Mouse (Mus musculus): Measurements from ENCODE around the gene Mark3. TPM values are rescaled to one million over a fixed set of nuclear protein-coding genes. Genes with fewer than 3 reads are reported as not detected.

Gene Mark3
- total RNA-seq, 1 experiment: 90.9 TPM

DNA sequence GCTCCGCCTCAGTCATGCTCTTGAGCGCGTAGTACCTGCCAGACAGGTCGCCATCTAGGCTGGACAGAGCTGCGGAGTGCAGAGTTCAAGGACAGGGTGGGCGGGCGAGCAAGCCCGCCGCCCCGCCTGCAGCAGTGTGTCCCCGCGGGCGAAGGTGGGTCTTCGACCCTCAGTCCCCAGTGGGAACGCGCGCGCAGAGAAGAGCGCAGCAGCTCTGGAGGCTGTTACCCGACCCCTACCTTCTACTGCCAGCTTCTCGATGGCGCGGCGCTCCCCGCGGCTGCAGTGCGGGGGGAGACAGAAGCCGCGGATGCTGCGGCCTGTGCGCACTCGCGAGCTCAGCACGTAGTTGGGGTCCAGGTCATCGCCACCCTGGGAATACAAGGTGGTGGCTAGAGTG, 96.7 kb downstream of the Mark3 start:
- H3K9me3 ChIP-seq (ENCODE audit: control insufficient read depth, insufficient read depth, low read depth, low read length): no peaks in the 10 kb centered on the region
- DNase-seq (ENCODE audit: low read depth, low spot score): no peak
- peak overlapping the region; percentile 82 to 97 for H3K4me3 ChIP-seq (ENCODE audit: insufficient read depth in 1 of 2, low read depth in 1 of 2, low read length in 2 of 2, poor library complexity in 1 of 2, severe bottlenecking in 1 of 2)
- 0 out of 2 replicates have a peak overlapping the region, but pooled peaks have one; percentile 11 for H3K27ac ChIP-seq (ENCODE audit: insufficient read depth, low read depth, low read length, poor library complexity, severe bottlenecking)
- peak overlapping the region; percentile 76 for H3K9ac ChIP-seq (ENCODE audit: insufficient read depth, low read depth, low read length, poor library complexity, severe bottlenecking)
- H3K4me1 ChIP-seq (ENCODE audit: control insufficient read depth in 2 of 2, insufficient read depth in 2 of 2, low read length in 2 of 2, poor library complexity in 1 of 2): peaks cover 2 to 18% of the 10 kb centered on the region in 2 experiments; a peak in 2 of 4 replicates
- in situ Hi-C loops (cut with MboI; ENCODE audit: low sequenced_read_pairs in 2 of 2, unreplicated experiment in 2 of 2): no loop called here
- H3K36me3 ChIP-seq (ENCODE audit: control insufficient read depth, insufficient read depth, low read length, poor library complexity, severe bottlenecking): peaks cover 25% of the 10 kb centered on the region
- no peak for TF ChIP-seq MAFK (IDR thresholded peaks at IDR 0.05; ENCODE audit: insufficient read depth, low read depth, low read length)
- TF ChIP-seq HCFC1 (IDR thresholded peaks at IDR 0.05; ENCODE audit: borderline replicate concordance, insufficient read depth, low read length): peak; percentile 19; the same call in 1 of the 2 replicates

DNA sequence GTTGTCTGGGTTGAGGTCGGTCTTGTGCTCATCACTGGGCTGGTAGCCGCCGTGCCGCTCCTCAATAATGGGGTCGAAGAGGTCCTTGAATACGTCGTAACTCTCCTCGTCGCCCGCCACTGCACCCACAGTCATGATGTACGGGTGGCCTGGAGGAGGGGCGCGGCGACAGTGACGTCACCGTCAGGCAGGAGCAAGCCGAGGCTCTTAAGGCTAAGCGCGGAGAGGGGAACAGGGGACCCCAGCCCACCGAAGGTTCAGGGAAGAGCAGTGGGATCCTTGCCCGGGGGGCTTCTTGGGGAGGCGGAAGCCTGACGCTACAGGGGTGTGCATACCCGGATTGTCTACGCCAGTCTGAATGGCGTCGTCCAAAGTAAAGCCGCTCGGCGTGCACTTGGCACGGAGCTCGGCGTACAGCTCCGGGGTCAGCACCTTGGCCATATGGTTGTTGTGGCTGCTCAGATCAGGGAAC, 97.1 kb downstream of the Mark3 start:
- TF ChIP-seq HCFC1 (IDR thresholded peaks at IDR 0.05; ENCODE audit: borderline replicate concordance, insufficient read depth, low read length): no peak
- TF ChIP-seq ZNF384 (IDR thresholded peaks at IDR 0.05; ENCODE audit: low read depth, low read length): no peak
- TF ChIP-seq MAFK (IDR thresholded peaks at IDR 0.05; ENCODE audit: insufficient read depth, low read depth, low read length): no peak
- in situ Hi-C loops (cut with MboI; ENCODE audit: low sequenced_read_pairs in 2 of 2, unreplicated experiment in 2 of 2): no loop called here
- no peak for DNase-seq (ENCODE audit: low read depth, low spot score)
- Histone ChIP-seq H3K36me3 (ENCODE audit: control insufficient read depth, insufficient read depth, low read length, poor library complexity, severe bottlenecking) (peaks cover 25% of the 10 kb centered on the region), H3K27ac (ENCODE audit: insufficient read depth, low read depth, low read length, poor library complexity, severe bottlenecking) (peak overlapping the region; percentile 11; the same call in 1 of the 2 replicates), H3K4me3 (ENCODE audit: insufficient read depth in 1 of 2, low read depth in 1 of 2, low read length in 2 of 2, poor library complexity in 1 of 2, severe bottlenecking in 1 of 2) (peak overlapping the region; percentile 82 to 97), H3K4me1 (ENCODE audit: control insufficient read depth in 2 of 2, insufficient read depth in 2 of 2, low read length in 2 of 2, poor library complexity in 1 of 2) (peaks cover 2 to 19% of the 10 kb centered on the region in 2 experiments; a peak in 2 of 4 replicates), H3K9ac (ENCODE audit: insufficient read depth, low read depth, low read length, poor library complexity, severe bottlenecking) (peak overlapping the region; percentile 76), H3K9me3 (ENCODE audit: control insufficient read depth, insufficient read depth, low read depth, low read length) (no peaks in the 10 kb centered on the region)

DNA sequence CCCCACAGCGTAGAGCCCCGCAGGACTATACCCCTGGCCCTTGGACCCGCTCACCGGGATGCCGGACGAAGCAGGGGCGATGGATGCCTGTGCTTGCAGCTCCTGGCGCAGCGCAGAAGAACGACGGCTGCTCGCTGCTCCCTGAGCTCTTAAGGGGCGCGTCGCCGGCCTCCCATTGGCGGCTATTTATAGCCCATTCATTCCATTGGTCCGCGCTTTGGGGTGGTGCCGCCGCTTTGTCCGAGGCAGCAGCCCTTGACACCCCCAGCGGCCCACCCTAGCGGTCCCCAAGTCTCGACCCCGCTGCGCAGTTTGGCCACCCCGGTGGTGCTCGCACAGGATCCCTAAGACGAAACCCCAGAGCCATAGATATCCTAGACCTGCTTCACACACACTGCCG, 97.9 kb downstream of the Mark3 start, which contains the start of gene Ckb:
Gene Ckb, minus strand, starts transcription at position 163 of the 400 bp plus-strand sequence.
- H3K27ac ChIP-seq (ENCODE audit: insufficient read depth, low read depth, low read length, poor library complexity, severe bottlenecking): peak within 1 kb of the TSS; percentile 18; the same call in 1 of the 2 replicates
- in situ Hi-C loops (cut with MboI; ENCODE audit: low sequenced_read_pairs in 2 of 2, unreplicated experiment in 2 of 2): no loop called here
- H3K36me3 ChIP-seq (ENCODE audit: control insufficient read depth, insufficient read depth, low read length, poor library complexity, severe bottlenecking): peaks cover 25% of the 10 kb centered on the region
- peak; percentile 77 for DNase-seq (ENCODE audit: low read depth, low spot score)
- peaks cover 5 to 23% of the 10 kb centered on the region in 2 experiments; a peak in 2 of 4 replicates for H3K4me1 ChIP-seq (ENCODE audit: control insufficient read depth in 2 of 2, insufficient read depth in 2 of 2, low read length in 2 of 2, poor library complexity in 1 of 2)
- H3K9me3 ChIP-seq (ENCODE audit: control insufficient read depth, insufficient read depth, low read depth, low read length): no peaks in the 10 kb centered on the region
- peak within 1 kb of the TSS; percentile 82 to 97 for H3K4me3 ChIP-seq (ENCODE audit: insufficient read depth in 1 of 2, low read depth in 1 of 2, low read length in 2 of 2, poor library complexity in 1 of 2, severe bottlenecking in 1 of 2)
- TF ChIP-seq ZC3H11A (IDR thresholded peaks at IDR 0.05; ENCODE audit: borderline replicate concordance, low read depth, low read length) (no peak), MAFK (IDR thresholded peaks at IDR 0.05; ENCODE audit: insufficient read depth, low read depth, low read length) (no peak), HCFC1 (IDR thresholded peaks at IDR 0.05; ENCODE audit: borderline replicate concordance, insufficient read depth, low read length) (no peak), ZNF384 (IDR thresholded peaks at IDR 0.05; ENCODE audit: low read depth, low read length) (no peak), CHD2 (IDR thresholded peaks at IDR 0.05; ENCODE audit: low read depth, low read length) (no peak)
- H3K9ac ChIP-seq (ENCODE audit: insufficient read depth, low read depth, low read length, poor library complexity, severe bottlenecking): peak within 1 kb of the TSS; percentile 76

DNA sequence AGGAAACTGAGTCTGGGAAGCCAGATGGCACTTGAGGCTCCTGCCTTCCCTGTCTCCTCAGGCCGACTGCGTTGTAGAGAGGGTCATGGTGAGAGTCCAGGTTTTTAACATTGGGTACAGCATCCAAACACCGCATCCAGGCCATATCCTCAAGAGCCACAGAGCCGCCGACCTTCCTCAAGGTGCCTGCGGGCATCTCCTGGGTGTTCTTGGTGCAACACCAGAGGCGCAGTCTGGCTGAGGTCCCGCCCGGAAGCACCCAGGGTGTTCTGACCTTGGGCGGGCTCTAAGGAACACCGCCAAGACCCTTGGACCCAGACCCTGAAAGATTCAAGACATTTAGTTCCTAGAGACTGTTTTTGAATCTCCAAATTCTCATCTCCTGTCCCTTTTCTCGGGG, 98.3 kb downstream of the Mark3 start:
- DNase-seq (ENCODE audit: low read depth, low spot score): no peak
- peaks cover 25% of the 10 kb centered on the region for H3K36me3 ChIP-seq (ENCODE audit: control insufficient read depth, insufficient read depth, low read length, poor library complexity, severe bottlenecking)
- peak overlapping the region; percentile 49 to 97 for H3K4me3 ChIP-seq (ENCODE audit: insufficient read depth in 1 of 2, low read depth in 1 of 2, low read length in 2 of 2, poor library complexity in 1 of 2, severe bottlenecking in 1 of 2)
- H3K9me3 ChIP-seq (ENCODE audit: control insufficient read depth, insufficient read depth, low read depth, low read length): no peaks in the 10 kb centered on the region
- H3K27ac ChIP-seq (ENCODE audit: insufficient read depth, low read depth, low read length, poor library complexity, severe bottlenecking): peak overlapping the region; percentile 18; the same call in 1 of the 2 replicates
- peaks cover 5 to 25% of the 10 kb centered on the region in 2 experiments; a peak in 2 of 4 replicates for H3K4me1 ChIP-seq (ENCODE audit: control insufficient read depth in 2 of 2, insufficient read depth in 2 of 2, low read length in 2 of 2, poor library complexity in 1 of 2)
- in situ Hi-C loops (cut with MboI; ENCODE audit: low sequenced_read_pairs in 2 of 2, unreplicated experiment in 2 of 2): no loop called here
- no peak for TF ChIP-seq MAFK (IDR thresholded peaks at IDR 0.05; ENCODE audit: insufficient read depth, low read depth, low read length)
- peak overlapping the region; percentile 39; the same call in 1 of the 2 replicates for H3K9ac ChIP-seq (ENCODE audit: insufficient read depth, low read depth, low read length, poor library complexity, severe bottlenecking)
